Mouse (Mus musculus): Measurements from ENCODE around the gene Ccdc185. TPM values are rescaled to one million over a fixed set of nuclear protein-coding genes. Genes with fewer than 3 reads are reported as not detected.

Ccdc185 gene
- total and polyA plus RNA-seq, 2 experiments, result not detected

GRCm38 (mm10) chr1:182707459-182707858, 41.5 kb downstream of the Ccdc185 start:
- no peak for DNase-seq (ENCODE audit: extremely low read depth, low read depth, low spot score)
- Histone ChIP-seq H3K36me3 (ENCODE audit: control insufficient read depth, insufficient read depth, low read length) (no peaks in the 10 kb centered on the region), H3K9ac (ENCODE audit: low read depth, low read length) (no peak overlapping the region), H3K4me1 (ENCODE audit: control insufficient read depth, insufficient read depth, low read length) (no peaks in the 10 kb centered on the region), H3K4me3 (ENCODE audit: insufficient read depth, low read depth, low read length) (no peak overlapping the region), H3K27me3 (ENCODE audit: control insufficient read depth, insufficient read depth, low read length) (no peaks in the 10 kb centered on the region; the same call in 1 of the 2 replicates), H3K79me2 (ENCODE audit: control insufficient read depth, insufficient read depth, low read length) (no peaks in the 10 kb centered on the region), H3K27ac (replicated peaks; ENCODE audit: insufficient read depth, low read depth, low read length) (no peak overlapping the region)
- 95% methylated on average over 4 of the region's 4 CpGs for WGBS
- TF ChIP-seq POLR2A (IDR thresholded peaks at IDR 0.05; ENCODE audit: extremely low read depth, insufficient read depth, low read length) (no peak), CTCF (IDR thresholded peaks at IDR 0.05; ENCODE audit: low read depth, low read length) (no peak)

GRCm38 (mm10) chr1:182704882-182705281, 44.1 kb downstream of the Ccdc185 start:
- H3K36me3 ChIP-seq (ENCODE audit: control insufficient read depth, insufficient read depth, low read length), result no peaks in the 10 kb centered on the region
- no peak overlapping the region for H3K9ac ChIP-seq (ENCODE audit: low read depth, low read length)
- no peak for DNase-seq (ENCODE audit: extremely low read depth, low read depth, low spot score)
- no peaks in the 10 kb centered on the region for H3K79me2 ChIP-seq (ENCODE audit: control insufficient read depth, insufficient read depth, low read length)
- 48% methylated on average over 2 of the region's 2 CpGs for WGBS
- H3K4me1 ChIP-seq (ENCODE audit: control insufficient read depth, insufficient read depth, low read length), result no peaks in the 10 kb centered on the region
- H3K4me3 ChIP-seq (ENCODE audit: insufficient read depth, low read depth, low read length), result no peak overlapping the region
- TF ChIP-seq POLR2A (IDR thresholded peaks at IDR 0.05; ENCODE audit: extremely low read depth, insufficient read depth, low read length) (no peak), CTCF (IDR thresholded peaks at IDR 0.05; ENCODE audit: low read depth, low read length) (no peak)
- H3K27ac ChIP-seq (replicated peaks; ENCODE audit: insufficient read depth, low read depth, low read length), result no peak overlapping the region
- H3K27me3 ChIP-seq (ENCODE audit: control insufficient read depth, insufficient read depth, low read length), result no peaks in the 10 kb centered on the region; the same call in 1 of the 2 replicates

- Histone ChIP-seq H3K27me3 (ENCODE audit: control insufficient read depth, insufficient read depth, low read length) (no peaks in the 10 kb centered on the region), H3K4me3 (ENCODE audit: insufficient read depth, low read depth, low read length) (no peak overlapping the region), H3K79me2 (ENCODE audit: control insufficient read depth, insufficient read depth, low read length) (no peaks in the 10 kb centered on the region), H3K9ac (ENCODE audit: low read depth, low read length) (no peak overlapping the region), H3K4me1 (ENCODE audit: control insufficient read depth, insufficient read depth, low read length) (no peaks in the 10 kb centered on the region), H3K27ac (replicated peaks; ENCODE audit: insufficient read depth, low read depth, low read length) (no peak overlapping the region), H3K36me3 (ENCODE audit: control insufficient read depth, insufficient read depth, low read length) (no peaks in the 10 kb centered on the region)
- 80% methylated on average over 9 of the region's 9 CpGs for WGBS
- no peak for DNase-seq (ENCODE audit: extremely low read depth, low read depth, low spot score)
- TF ChIP-seq POLR2A (IDR thresholded peaks at IDR 0.05; ENCODE audit: extremely low read depth, insufficient read depth, low read length) (no peak), CTCF (IDR thresholded peaks at IDR 0.05; ENCODE audit: low read depth, low read length) (no peak)
These were observed 49.3 kb downstream of the Ccdc185 start for GRCm38 (mm10) chr1:182699392-182700347.

Other genes with a start within 250 kb of the Ccdc185 start
- gene Capn2, start 231.6 kb downstream of the Ccdc185 start, total RNA-seq (2014; rRNA removed), result 27.8 and 28.1 TPM in 2 replicates
- 9.3 and 10.3 TPM in 2 replicates for gene Capn2, start 231.6 kb downstream of the Ccdc185 start, polyA plus RNA-seq (2012; rRNA removed)
- 0.09 and 0.20 TPM in 2 replicates for gene Capn8, start 184.2 kb downstream of the Ccdc185 start, total RNA-seq (2014; rRNA removed)
- 0.04 TPM in 2 replicates for gene Capn8, start 184.2 kb downstream of the Ccdc185 start, polyA plus RNA-seq (2012; rRNA removed)
- 1.3 TPM in 2 replicates for gene Susd4, start 14.7 kb upstream of the Ccdc185 start, total RNA-seq (2014; rRNA removed)
- 1.8 and 8.3 TPM in 2 replicates for gene Susd4, start 14.7 kb upstream of the Ccdc185 start, polyA plus RNA-seq (2012; rRNA removed)
- gene Tlr5, start 205.6 kb upstream of the Ccdc185 start, total RNA-seq (2014; rRNA removed), result 3.2 and 3.5 TPM in 2 replicates
- 4.4 and 6.3 TPM in 2 replicates for gene Tlr5, start 205.6 kb upstream of the Ccdc185 start, polyA plus RNA-seq (2012; rRNA removed)

Measured in liver, adult 2 months (tissue).